Mouse (Mus musculus) inflammation-experienced regulatory T-cells, adult 6 months (primary cell): ENCODE results near the gene Endod1. TPM values are rescaled to one million over a fixed set of nuclear protein-coding genes. Genes with fewer than 3 reads are reported as not detected.

Experiments used
- ATAC-seq: one replicate; pipeline ENCODE4 v1.8.0; 2017
- polyA plus RNA-seq, 3 experiments: library from polyadenylated mRNA; unstranded; fragments of 100-300 nt; shearing (Covaris generic); gene quantifications; one replicate each; pipeline ENCODE4 v1.2.1; 2017

The Endod1 gene
- polyA plus RNA-seq: 10 to 100 TPM; 29.2 to 38.6 (median 31.3) TPM

- ATAC-seq: peak; percentile 20
Measured at GRCm38 (mm10) chr9:14381353-14382055, at the start of gene Endod1. Gene Endod1 (minus strand): TSS chr9:14381507.

DNA sequence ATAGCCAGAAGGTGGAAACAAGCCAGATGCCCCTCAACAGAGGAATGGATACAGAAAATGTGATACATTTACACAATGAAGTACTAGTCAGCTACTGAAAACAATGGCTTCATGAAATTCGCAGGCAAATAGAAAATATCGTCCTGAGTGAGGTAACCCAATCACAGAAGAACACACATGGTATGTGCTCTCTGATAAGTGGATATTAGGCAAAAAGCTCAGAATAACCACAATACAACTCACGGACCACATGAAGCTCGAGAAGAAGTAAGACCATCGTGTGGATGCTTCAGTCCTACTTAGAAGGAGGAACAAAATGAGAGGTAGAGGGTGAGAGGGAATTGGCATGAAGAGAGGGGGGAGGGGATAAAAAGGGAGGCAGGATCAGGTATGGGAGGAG, 27.8 kb upstream of the Endod1 start:
- no peak for ATAC-seq

- ATAC-seq: no peak
Measured at GRCm38 (mm10) chr9:14408044-14408443, 26.7 kb upstream of the Endod1 start.

DNA sequence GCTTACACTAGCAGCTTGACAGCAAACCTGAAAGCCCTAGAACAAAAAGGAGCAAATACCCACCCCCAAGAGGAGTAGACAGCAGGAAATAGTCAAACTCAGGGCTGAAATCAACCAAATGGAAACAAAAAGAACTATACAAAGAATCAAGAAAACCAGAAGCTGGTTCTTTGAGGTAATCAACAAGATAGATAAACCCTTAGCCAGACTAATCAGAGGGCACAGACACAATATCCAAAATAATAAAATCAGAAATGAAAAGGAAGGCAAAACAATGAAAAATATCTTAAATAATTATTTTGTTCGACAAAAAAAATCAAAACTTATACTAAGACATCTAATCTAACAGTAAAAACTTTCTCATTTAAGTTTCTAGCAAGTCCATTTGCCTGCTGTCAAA, 24.7 kb upstream of the Endod1 start:
- ATAC-seq: no peak

DNA sequence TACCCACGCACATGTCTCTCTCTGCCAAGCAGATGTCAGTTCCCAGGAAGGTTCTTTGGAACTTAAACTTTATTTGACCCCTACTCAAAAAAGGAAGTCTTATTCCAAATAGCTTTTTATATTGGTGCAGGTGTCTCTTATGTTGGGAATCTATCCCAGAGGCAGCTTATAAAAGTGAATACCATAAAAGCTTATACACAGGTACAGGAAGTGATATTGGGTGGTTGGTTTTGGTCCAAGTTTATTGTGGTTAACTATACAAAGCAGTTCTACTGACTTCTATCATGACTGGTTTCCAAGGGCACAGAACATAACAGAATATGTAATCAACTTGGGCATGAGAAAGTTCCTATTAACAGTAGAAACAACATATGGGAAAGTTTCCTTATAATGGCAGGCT, 20.8 kb upstream of the Endod1 start:
- no peak for ATAC-seq

DNA sequence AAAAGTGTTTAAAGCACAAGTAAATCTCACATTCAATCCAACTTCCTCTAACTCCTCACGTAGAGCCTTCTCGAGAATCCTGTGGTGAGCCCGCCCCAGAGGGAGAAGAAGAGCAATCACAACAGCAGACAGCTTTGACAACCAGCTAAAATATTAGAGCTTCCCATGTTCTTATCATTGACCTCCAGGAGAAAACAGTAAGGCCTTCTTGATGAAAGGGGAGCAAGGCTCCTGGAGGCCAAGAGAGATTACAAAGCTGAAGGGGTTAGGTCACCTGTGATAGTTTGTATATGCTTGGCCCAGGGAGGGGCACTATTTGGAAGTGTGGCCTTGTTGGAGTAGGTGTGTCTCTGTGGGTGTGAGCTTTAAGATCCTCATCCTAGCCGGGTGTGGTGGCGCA, 19.1 kb upstream of the Endod1 start:
- no peak for ATAC-seq

- ATAC-seq: no peak
Measured at GRCm38 (mm10) chr9:14398946-14399345, 17.6 kb upstream of the Endod1 start.

DNA sequence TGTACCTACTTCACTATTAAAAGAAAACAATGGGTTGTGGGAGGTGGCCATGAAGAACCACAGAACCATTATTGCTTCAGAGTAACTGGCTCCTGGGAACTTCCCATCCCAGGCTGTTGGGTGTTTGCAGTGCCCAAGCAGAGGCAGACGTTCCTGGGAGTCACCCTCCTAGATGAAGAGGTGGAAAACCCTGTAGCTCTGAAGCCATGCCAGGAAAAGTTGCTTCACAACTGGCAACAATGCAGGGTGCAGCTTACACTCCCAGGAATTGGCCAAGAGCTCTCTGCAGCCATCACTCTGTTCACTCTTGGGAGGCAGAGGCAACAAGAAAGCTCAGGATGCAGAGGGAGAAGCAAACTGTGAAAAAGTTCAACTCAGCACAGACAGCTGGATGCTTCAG, 16.8 kb upstream of the Endod1 start:
- no peak for ATAC-seq

DNA sequence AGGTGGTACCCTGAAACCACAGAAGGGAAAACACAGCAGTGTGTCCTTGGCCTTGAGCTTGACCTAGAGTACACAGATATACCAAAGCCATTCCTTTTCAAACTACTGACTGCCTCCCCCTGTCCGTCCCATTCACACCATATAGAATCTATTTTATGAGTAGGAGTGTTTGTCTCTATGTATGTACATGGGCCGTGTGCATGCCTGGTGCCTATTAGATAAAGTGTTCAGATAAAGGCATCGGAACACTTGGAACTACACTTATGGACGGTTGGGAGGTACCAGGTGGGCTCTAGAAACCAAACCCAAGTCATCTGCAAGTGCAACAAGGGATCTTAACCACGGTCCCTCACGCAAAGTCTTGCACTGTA, 16.1 kb upstream of the Endod1 start:
- ATAC-seq: no peak

DNA sequence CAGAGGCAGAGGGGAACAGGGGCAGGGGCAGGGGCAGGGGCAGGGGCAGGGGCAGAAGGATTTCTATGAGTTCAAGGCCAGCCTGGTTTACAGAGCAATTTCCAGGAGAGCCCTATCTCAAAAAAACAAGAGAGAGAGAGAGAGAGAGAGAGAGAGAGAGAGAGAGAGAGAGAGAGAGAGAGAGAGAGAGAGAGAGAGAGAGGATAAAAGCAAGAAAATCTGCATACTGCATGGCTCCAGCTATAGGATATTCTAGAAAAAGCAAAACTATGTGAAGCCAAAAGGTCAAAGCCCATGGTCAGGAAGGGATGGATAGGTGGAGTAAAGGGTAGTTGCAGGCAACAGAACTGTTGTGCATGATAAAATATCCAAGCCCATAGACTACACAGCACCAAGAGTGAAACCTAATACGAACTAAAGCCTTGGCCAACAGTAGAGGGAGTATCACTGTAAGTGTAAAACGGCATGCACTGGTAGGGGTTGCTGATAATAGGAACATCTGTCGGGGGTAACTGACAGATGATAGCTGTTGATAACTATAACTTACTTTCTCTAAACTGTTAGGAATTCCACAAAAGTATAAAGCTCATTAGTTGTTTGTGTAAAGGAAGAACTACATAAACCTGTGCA, 15.6 kb upstream of the Endod1 start:
- ATAC-seq: no peak

DNA sequence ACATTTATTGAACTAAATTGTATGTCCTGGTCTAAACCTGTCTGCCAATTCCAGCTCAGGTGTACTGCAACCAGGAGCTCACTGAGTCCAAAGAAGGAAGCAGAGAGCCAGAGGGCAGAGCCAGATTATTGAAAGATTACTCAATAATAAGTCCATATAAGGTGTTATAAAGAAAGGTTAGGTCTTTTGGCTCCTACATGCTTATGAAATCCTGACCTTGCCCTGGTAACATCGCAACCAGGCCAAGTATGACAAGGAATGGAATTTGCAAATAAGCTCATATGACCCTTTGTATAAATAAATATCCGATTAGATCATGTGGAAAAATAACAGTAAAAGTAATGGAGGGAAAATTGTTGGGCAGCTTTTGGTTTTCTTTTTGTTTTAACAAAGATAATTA, 14.8 kb upstream of the Endod1 start:
- no peak for ATAC-seq

GRCm38 (mm10) chr9:14394956-14395561, 13.8 kb upstream of the Endod1 start:
- ATAC-seq: no peak

GRCm38 (mm10) chr9:14391841-14392318, 10.6 kb upstream of the Endod1 start:
- no peak for ATAC-seq

GRCm38 (mm10) chr9:14391286-14391685, 10.0 kb upstream of the Endod1 start:
- no peak for ATAC-seq

- no peak for ATAC-seq
Measured at GRCm38 (mm10) chr9:14390278-14390677, 9.0 kb upstream of the Endod1 start.

DNA sequence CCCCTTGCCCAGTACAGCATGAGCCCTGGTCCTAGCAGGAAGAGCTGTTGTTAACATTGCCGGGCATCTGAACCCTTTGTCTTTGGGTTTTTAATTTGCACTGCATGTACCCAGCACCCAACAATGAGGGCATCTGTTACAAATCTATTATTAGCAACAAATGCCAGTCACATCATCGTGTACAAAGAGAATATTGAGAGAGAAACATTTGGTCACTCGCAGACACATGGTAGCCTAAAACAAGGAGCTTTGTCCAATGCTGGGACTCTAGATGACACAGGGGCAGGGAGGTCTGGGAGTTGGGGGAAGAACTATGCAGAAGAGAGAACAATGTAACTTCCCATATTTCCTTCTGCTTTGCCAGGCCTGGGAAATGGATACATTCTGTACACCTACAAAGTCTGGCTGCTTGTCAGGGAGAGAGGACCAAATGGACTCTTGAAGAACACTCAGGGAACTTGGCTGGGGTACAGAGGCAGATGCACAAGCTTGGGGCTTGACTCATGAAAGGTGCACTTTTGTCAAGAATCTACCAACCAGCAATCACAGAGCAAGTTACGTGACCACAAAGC, 7.8 kb upstream of the Endod1 start:
- ATAC-seq: no peak

DNA sequence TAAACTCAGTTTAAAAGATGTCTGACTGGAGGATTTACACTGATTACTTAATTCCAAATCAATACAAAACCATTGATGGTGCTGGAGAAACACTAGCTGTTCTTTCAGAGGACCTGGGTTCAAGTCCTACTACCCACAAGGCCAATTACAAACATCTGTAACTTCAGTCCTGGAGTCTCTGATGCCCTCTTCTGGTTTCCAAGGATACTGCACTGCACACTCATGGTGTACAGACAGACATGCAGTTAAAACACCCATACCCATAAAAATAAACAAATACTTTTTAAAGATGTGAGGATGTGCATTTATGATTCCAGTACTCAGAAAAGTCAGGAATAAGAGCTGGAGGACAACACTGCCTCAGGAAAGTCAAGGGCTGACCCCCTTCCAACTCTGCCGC, 6.7 kb upstream of the Endod1 start:
- ATAC-seq: no peak

- ATAC-seq: no peak
Measured at GRCm38 (mm10) chr9:14386831-14387230, 5.5 kb upstream of the Endod1 start.

DNA sequence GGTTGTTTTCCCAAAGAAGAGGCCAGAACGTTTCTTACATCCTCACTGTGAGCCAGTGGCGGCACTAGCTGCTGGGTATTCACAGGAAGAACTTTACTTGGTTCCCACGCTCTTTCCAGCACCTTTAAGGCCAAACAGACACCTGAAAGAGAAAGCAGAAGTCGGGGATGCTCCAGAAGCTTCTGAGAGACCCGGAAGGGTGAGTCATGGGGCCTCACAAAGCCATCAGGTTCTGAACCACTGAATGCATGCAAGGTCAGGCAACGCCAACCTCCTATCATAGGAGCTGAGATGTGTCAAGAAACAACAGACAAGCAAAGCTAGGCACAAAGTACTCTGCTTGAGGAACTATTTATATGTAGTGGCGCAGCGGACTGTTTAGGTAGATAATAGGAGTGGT, 4.4 kb upstream of the Endod1 start:
- ATAC-seq: peak; percentile 41

DNA sequence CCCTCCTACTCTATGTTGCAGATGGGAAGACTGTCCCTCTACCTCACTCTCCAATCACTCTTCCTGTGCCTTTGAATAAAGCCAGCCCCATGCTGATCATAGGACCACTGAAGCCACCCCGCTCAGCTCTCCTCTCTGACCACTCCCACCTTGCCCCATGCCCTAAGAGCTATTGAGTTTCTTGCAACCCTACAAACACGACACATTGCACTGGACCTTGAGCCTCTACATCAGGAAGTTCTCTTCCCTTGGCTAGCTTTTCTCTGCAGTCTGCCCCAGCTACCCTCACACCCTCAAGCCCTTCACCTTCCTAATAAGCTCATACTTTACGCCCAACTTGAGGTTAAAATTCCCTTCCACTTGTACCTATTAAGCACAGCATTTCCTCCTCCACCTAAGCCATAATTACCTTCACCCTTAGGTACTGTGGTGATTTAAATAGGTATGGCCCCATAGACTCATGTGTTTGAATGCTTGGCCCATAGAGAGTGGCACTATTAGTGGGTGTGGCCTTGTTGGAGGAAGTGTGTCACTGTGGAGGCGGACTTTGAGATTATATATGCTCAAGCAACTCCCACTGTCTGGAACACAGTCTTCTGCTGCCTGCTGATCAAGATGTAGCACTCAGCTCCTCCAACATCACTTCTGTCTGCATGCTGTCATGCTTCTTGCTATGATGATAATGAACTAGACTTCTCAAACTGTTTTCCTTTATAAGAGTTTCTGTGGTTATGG, 2.0 kb upstream of the Endod1 start:
- ATAC-seq: no peak

DNA sequence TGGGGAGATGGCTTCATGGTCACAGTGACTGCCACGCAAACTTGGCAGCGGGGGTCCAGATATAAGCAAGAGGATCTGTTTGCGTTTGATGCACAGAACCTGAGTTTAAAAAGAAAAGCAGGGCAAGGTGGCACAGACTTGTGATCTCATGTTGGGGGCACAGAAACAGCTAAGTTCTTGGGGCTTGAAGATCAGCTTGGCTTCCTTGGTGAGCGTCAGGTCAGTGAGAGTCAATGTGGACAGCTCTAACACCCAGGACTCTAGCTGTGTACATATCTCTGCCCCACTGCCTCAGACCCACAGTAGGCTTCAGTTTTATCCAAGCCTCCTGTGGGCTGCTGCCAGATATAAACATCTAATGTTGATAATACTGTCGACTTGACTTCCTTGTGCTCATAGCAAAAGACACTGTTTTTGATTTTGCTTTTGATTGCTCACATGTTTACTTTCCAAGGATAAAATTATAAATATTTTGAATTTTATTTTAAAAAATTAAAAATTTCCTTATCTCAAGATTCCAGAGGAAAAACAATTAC, 1.0 kb upstream of the Endod1 start:
- no peak for ATAC-seq

GRCm38 (mm10) chr9:14380386-14381285, 671 bp downstream of the Endod1 start:
- ATAC-seq: peak; percentile 83
